ENCODE assay signal across 9 mouse cellular contexts in genomic region chr6:32943651-32944050, GRCm38 (mm10).
"Had no signal": no experiment of that assay in that cellular context is flagged by ENCODE, and none has a peak within 500 bp of the region (broad histone marks: within the 10 kb centered on the region; RNA-seq: fewer than 3 reads in every experiment).

No protein-coding gene starts in this region.

- DNase-seq: kidney, postnatal 25 days; layer of hippocampus, postnatal 36 days; liver, embryonic 13.5 days; lung, adult 2 months; midbrain, embryonic 14.5 days; right cerebral cortex, postnatal 4 days; thymus, adult 2 months; thymus, postnatal 14 days; thymus, postnatal 4 days had no signal
